Mouse (Mus musculus): Measurements from ENCODE around the gene Rabl2.

Gene Rabl2

DNA sequence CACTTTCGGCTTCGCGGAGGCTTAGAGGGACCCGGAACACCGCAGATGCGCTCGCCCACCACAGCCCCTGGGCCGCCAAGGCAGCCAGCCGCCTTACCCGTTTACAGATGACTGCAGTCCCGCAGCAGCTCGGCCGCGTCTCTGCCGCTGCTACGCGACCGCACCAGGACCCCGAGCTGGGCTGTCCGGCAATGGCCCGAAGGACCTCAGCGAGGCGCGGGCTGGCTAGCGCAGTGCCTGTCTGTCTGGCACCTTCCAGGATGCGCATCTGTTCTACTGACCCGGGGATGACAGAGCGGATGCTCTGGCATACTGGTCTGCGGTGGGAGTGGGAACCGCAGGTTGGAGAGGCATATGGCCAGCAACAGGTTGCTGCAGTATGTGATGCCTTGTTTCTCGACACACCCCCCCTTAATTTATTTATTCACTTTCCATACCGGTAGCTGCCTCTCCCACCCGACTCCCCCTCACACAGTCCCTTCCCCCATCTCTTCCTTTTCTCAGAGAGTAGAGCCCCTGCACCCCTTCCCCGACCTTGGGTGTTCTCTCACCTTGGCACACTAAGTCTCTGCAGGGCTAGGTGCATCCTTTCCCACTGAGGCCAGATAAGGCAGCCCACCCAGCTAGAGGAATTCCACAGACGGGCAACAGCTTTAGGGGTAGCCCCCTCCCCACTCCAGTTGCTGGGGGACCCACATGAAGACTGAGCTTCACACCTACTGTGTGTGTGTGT, at the start of gene Rabl2:
Gene Rabl2, minus strand, starts transcription at position 201 of the 733 bp plus-strand sequence.
- peak; percentile 88 for DNase-seq

DNA sequence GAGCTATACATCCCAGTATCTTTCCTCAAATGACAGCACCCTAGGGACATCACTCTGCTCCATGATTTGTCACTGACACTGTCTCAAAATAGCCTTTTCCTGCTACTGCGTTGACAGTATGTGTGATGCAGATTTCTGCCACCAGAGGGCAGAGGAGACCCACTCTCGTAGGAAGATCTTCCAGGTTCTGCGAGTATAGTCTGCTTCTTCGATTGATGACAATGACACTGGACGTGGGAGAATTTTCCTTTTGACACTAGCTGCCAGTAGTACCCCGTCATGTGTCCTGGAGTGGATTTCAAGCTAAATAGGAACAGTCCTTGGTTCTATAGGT, 31.9 kb upstream of the Rabl2 start:
- peak; percentile 67 for DNase-seq

DNA sequence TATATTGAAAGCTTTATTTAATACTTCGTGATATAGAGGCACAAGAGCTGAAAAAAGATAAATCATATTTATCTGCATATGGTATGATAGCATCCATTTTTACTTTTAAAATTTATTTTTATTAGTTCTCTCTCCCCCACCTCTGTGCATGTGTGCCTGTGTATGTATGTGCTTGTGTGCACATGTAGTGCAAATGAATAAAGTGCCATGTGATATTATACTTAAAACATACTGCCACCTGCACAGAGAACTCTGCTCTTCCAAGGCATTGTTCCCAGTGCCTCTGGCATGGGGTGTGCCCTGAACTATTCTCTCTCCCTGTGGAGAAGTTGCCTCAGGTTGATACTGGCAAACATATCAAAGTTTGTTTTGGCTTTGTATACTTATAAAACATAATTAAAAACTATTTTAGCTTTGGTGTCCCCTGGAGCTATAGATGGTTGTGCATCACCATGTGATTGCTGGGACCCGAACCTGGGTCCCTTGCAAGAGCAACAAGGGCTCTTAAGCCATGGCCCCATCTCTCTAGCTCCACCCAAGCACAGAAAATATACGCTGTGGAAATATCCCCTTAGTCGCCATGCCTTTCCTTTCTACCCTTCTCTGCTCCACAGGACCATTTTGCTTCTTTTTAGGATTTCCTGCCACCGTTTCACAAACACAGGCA, 31.4 kb upstream of the Rabl2 start:
- DNase-seq = no peak

DNA sequence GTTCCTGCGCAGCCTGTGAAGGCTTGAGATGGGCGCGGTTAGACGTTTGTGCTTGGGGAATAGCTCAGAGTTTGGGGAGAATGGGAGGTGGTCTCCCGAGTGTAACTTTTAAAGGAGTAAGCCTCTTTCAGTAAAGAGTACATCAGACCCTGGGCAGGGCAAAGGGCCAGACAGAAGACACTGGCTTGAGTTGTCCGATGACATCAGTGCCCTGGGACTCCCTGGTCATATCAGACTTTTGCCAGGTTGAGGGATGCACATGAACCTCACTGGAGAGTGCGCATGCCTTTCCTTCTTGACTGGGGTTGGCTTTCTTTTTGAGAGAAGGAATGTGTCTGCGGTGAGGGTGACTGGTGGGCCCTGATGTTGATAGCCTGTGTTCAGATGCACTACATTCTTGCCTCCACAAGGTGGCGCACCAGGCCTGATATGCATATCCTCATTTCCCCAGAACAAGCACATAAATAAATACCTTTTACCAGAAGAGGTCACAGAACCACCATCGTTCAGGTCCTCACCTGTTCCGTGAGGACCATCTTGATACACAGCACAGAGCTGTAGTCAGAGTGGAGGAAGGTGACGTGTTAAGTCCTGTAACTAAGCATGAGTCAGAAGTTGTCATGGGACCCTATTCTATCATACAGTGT, 30.7 kb upstream of the Rabl2 start:
- peak; percentile 53 for DNase-seq

DNA sequence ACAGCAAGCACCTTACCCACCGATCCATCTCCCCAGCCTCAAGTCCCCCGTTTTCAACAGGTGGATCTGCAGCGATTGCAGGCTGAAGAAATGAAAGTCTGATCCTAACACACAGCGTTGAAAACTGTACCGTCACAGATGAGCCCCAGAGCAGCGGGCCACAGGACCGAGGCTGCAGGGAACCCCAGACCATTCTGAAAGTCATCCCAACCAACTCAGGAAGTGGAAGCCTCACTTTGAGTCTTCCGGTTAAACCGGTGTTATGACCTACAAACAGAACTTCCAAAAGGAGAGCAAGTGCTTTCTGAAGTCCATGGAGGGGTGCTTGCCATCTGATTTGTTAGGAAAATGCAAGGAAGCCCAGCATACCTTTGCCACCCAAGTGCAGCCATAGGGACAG, 16.2 kb upstream of the Rabl2 start:
- no peak for DNase-seq

DNA sequence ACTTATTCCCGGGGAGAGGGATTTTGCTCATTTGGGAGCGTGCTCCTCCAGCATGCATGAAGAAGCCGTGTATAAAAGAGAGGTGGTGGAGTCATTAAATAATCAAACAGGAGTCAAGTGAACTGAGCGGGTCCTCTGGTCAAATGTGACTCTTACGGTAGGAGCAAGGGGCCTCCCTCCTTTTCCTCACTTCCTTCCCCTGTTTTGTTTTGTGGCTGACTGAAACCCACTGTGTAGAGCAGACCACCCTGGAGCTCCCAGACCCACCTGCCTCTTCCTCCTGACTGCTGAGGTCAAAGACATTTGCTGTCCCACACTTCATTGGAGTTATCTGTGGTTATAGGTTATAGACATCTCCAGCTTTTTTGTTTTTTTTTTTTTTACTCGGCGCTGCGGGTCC, 15.8 kb upstream of the Rabl2 start:
- DNase-seq = no peak

DNA sequence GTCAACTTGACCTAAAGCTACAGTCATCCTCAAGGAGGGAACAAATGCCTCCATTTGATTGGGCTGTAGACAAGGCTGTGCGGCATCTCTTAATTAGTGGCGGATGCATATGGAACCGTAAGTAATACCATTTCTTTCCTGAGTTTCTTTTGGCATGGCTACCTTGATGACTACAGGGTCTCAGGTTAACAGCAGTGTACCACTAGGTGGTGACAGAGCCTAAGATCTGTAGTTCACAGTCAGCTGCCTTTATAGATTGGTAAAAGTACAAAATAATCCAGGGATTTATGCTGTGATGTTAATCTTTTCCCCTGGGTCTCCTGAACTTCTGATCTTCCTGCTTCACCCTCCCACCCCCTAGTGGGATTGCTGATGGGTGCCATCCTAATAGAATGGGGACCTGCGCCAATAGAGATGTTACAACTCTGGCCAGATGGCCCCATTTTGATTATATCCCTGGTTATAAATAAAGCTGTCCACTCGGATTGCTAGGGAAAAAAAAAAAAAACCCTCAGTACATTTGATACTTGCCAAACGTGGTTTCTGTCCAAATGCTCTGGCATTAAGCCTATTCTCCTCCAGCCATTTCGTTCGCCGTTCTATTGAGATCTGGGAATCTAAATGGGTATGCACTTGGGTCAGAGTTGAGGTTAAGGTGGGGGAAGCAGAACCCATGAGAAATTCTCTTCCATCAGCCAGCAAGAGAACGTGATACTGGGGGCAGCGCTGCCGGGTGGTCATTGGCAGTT, 14.3 kb upstream of the Rabl2 start:
- DNase-seq = no peak

DNA sequence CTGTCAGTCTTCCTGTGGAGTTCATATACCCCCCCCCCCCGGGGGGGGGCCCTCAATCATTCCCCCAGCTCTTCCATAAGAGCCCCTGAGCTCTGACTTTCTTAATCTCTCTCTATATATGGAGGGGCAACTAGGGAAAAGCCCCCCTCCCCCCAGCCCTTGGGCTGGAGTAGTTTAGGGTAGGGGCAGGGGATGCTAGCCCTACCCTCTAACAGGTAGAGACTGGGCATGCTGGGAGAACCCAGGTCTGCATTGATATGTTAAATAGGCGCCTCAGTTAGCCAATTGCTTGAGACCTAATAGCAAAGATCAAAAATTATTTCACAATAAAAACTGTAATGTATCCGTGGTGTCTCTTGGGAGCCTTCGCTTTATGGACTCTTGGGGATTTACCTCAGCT, 825 bp upstream of the Rabl2 start:
- DNase-seq = no peak

DNA sequence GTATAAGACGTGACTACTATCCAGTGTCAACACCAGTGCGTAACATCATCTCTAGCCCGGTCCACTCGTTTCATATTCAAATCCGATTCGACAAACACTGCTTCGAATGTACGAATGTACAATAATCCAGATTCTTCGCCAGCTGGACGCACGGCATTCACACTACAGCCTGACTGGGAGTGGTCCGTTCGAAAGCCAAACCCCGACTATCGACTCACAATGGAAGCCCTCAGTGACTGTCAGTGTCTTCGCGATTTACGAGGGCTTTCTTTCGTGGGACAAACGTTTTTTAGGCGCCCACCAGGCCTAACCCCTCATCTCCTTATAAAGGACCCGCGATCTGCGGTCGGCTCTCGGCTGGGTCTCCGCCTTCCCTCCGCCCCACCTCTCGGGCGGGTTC, 406 bp downstream of the Rabl2 start:
- DNase-seq = no peak

DNA sequence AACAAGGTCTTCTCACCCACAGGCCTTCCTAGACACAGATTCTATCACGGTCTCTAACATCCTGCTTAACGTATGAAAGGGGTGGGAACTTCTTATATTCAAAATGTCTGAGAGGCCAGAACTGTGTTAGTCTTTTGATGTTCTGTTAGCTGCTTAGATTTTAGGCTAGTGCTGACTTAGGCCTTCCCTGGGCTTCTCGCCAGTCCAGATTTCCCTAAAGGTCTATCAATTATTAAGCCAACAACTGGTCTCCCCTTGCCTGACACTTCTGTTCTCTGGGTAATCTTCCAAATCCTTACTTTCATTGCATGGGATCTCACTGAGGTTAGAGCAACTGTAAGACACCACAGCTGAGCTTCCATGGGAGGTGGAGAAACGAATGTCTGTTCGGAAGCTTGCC, 2.6 kb downstream of the Rabl2 start:
- no peak for DNase-seq

DNA sequence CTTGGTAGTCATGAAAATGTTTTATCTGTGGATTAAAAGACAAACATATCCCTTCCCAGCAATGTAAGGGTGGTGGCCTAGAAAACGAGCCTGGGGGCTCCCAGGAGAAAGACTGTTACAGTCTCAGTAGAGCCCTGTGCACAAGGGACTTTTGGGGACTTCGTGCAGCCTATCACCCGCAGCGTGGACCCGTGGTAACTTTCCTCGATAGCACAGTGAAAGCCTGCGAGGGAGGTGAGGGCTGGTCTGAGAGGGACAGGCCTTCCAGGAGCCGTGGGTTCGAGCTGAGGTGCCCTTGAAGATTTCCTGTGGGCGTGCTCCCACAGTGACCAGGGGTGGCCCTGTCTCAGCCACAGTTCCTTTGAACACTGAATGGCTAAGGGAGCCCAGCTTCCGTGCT, 6.1 kb downstream of the Rabl2 start:
- no peak for DNase-seq

DNA sequence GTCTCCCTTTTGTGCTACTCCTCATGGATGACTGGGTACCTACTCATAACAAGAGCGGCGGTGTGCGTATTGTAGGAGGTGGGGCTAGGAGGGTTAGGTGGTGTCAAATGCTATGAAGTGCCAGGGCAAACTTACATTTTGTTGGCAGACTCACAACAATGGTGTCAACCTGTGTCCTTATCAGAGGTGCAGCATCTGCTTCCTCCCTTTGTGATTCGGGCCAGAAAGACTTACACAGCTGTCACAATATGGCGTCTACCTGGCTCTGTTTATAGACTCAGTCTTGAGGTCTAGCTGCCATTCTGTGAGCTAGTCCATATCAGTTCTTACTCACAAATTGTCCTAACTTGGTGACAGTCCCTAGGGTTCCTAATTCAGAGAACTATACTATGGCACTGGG, 6.6 kb downstream of the Rabl2 start:
- DNase-seq = no peak

DNA sequence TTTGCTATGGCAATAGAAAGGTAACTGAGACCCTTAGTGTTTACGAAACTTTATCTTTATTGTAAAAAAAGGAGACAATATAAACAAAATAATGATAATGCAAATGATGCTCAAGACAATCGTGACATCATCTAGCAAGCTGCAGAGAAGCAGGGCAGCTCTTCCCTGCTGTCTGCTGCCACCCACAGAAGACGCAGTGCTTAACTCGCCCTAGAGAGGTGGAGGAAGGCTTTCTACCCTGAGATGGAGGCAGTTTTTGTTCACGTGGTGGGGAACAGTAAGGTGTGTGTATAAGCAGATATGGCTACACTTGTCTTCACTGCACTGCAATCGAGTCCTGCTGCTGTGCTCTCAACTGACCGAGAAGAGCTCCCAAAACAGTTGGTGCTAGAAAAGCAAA, 9.2 kb downstream of the Rabl2 start:
- no peak for DNase-seq

DNA sequence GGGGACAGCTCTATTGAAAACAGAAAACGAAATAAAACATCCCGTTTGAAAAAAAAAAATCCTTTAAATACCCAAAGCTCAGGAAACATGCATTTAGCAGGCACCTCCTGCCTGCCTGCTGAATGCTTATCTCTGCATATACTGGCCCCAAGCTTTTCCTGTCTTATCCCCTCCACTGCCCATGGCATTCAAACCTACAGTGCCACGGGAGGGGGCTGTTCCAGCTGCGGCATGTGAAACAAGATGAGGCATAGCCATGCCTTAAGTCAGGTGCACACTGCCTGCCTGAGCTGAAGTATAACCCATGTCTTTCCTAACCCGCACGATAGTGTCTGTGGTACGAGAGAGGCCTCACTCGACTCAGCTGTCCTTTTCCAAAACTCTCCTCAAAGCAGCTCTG, 19.6 kb downstream of the Rabl2 start:
- no peak for DNase-seq

DNA sequence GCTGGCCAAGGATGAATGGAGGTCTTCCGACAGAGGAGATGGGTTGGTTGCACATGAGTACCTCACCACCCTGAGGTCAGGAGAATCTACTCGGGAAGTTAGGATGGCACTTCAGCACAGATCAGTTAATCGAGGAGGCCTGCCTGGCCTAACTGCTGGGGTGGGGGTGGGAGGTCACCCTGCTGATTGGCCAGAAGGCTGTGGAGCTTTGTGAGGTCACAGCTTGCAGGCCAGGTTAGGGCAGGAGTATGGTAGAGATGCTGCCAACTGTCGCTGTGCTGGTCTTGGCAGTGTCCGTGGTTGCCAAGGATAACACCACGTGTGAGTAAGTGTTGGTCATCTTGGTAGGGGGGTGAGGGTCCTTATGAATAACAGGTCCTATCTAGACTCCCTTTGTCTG, 23.6 kb downstream of the Rabl2 start, which contains the start of gene Acr:
Gene Acr, plus strand, starts transcription at position 213 of the 400 bp plus-strand sequence.
- DNase-seq = no peak

DNA sequence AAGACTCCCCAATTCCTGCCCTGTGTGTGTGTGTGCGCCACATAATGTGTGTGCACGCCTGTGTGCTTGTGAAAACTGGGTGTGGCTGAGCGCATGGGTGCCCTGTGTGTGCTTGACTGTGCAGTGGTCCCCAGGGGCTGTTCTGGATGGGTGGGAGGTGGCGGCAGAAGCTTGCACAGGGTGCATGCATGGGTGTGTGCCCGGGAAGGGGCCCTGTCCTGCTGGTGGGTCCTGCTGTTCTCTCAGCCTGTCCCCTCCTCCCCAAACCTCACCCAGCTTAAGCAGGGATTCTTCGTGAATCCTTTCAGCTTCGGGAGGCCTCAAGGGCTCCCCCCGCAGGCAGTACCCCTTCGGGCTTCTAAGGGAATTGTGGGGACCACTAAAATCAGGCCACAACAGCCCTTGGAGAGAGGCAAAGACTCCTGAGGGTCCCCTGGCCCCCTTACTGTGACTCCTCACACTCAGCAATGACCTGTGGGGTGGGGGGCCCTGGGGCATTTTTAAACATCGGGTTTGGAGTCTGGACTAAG, 32.5 kb downstream of the Rabl2 start:
- DNase-seq = no peak

DNA sequence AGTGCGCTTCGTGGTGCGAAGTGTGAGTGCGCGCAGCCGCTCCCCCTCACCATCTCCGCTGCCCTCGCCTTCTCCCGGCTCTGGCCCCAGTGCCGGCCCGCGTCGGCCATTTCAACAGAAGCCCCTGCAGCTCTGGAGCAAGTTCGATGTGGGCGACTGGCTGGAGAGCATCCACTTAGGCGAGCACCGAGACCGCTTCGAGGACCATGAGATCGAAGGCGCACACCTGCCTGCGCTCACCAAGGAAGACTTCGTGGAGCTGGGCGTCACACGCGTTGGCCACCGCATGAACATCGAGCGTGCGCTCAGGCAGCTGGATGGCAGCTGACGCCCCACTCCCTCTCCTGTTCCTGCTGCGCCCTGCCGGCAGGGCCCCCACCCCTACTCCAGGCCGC, 33.7 kb downstream of the Rabl2 start:
- DNase-seq = no peak

DNA sequence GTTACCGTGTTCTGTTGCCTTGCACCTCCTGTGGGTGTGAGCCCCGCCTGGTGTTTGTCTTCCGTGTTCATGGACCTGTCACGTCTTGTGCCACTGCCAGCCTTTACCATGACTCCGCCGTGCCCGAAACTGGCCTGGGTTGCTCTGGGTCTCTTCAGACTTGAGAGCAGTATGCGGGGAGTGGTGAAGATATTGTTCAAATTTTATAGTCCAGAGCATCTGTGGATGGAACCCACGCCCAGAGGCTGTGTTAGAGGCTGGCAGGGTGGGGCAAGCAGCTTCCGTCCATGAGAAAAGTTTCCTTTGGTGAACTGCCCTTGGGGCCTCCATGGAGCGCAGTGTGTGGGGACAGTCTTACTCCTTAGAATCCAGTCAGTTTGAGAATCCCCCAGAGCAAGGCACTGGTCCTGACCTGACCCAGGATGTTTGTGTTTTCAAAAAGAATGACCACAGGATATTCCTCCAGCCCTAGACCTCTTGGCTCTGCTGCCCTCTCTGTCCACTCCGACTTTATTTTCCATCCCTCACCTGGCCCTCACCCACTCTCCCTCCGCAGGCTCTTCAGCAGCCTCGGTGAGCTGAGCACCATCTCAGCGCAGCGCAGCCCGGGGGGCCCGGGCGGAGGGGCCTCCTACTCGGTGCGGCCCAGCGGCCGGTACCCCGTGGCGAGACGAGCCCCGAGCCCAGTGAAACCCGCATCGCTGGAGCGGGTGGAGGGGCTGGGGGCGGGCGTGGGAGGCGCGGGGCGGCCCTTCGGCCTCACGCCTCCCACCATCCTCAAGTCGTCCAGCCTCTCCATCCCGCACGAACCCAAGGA, 34.3 kb downstream of the Rabl2 start:
- peak; percentile 33 for DNase-seq

DNA sequence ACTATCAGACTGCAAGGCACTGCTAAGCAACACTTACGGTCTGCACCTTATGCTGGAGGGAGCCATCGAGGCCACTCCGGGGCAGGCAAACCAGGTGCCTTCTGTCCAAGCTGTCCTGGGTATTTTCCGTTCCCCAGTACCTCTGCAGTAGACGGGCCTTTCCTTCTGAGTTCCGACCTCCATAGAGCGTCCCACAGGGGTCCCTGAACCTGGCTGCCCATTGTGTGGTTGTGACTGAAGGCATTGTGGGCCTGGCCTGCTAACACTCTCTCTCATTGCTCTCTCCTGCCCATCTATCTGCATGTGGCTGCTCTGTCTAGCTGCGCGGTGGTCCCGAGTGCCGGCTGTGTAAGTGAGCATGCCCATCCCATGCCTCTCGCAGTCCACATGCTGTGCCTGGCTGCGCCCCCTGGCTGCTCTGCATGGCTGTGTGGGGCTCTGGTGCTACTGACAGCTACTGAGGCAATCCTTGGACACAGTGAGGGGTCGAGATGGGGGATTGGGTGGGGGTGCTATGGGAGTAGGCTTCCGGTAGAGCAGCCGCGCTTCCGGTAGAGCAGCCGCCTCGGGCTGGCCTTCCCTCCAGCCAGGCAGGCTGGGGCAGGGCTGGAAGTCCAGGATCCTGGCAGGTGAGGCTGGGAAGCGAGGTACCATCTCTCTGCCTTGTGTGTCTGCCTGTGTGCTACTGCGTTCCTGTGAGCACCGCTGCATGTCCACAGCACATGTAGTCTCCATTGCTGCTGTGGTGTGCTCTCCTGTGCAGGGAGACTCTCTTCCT, 35.1 kb downstream of the Rabl2 start:
- DNase-seq = no peak

DNA sequence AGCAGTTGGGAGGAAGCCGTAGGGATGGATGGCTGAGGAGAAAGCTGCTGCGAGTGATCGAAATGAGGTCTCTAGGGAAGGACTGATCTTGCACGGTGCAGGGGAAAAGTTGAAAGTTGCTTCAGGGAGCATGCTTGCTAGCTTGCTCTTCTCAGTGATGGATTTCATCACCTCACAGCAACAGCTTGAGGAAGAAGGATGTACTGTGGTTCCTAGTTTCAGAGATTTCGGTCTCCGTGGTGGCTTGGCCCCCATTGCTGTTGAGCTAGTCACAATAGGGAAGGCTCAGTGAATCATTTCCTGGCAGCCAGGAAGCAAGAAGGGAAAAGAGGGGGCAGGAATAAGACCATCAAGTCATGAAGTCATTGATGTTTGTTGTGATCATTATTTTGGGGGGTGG, 36.1 kb downstream of the Rabl2 start:
- DNase-seq = no peak

DNA sequence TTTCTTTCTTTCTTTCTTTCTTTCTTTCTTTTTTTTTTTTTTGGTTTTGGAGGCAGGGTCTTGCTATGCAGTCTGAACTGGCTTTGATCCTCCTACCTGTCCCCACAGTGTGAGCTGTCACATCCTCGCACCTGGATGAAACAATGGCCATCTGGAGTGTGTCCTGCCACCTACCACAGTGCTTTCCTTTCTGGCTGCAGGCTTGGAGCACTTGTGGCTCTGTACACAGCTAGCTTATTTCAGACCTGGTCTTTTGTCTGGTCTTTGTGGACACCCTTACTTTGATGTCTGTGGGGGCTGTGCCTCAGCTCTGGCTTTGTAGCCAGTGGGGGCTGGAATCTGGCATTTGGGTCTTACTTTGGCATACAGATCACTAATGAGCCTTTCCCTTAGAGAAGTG, 40.0 kb downstream of the Rabl2 start:
- no peak for DNase-seq

DNA sequence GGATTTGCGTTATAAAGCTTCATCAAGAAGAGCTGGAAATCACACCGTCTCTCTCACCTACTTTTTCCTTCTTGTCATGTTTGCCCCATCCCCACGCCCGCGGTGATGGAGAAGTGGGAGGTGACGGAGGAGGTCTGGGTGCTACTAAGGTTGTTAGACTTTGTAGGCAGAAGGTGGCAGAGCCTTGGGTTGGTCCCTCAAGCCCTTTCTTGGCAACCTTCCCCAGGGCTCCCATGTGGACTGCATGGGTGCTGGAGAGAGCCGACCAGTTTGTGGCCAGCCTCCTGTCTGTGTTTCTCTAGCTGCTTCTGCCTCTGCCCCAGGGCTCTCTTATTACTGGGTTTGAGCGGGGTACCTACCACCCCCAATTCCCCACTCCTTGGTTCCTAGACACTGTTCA, 41.2 kb downstream of the Rabl2 start:
- no peak for DNase-seq
